Mouse (Mus musculus): ENCODE measurements at regions not wholly inside any gene's neighbourhood (a gene's known extent, or its start where the extent isn't known, plus 50 kb on each side); places are given as distances from the start of the nearest gene placed in this dataset.

GRCm38 (mm10) chr17:76205082-76205481 lies 653.3 kb upstream of the Fam98a start:
- Histone ChIP-seq H3K27ac (no peak overlapping the region), H3K4me3 (no peak overlapping the region)
- no peak for TF ChIP-seq CTCF (conservative IDR thresholded peaks at IDR 0.05)
- DNase-seq (ENCODE audit: low spot score in 2 of 2): no peak

- Histone ChIP-seq H3K4me3 (no peak overlapping the region), H3K27ac (no peak overlapping the region)
- no peak for TF ChIP-seq CTCF (conservative IDR thresholded peaks at IDR 0.05)
- no peak for DNase-seq (ENCODE audit: low spot score in 2 of 2)
Observed at GRCm38 (mm10) chr17:76184813-76185212, 633.1 kb upstream of the Fam98a start.

- no peak for TF ChIP-seq CTCF (conservative IDR thresholded peaks at IDR 0.05)
- Histone ChIP-seq H3K4me3 (no peak overlapping the region), H3K27ac (no peak overlapping the region)
- DNase-seq (ENCODE audit: low spot score in 2 of 2): no peak
Observed at GRCm38 (mm10) chr17:76136660-76137495, 585.1 kb upstream of the Fam98a start.

GRCm38 (mm10) chr17:76134030-76134429 lies 582.3 kb upstream of the Fam98a start:
- Histone ChIP-seq H3K4me3 (no peak overlapping the region), H3K27ac (no peak overlapping the region)
- no peak for TF ChIP-seq CTCF (conservative IDR thresholded peaks at IDR 0.05)
- DNase-seq (ENCODE audit: low spot score in 2 of 2): no peak

GRCm38 (mm10) chr17:76125260-76125659 lies 573.5 kb upstream of the Fam98a start:
- TF ChIP-seq CTCF (conservative IDR thresholded peaks at IDR 0.05): no peak
- peak in 1 of 2 experiments; percentile 11 for DNase-seq (ENCODE audit: low spot score in 2 of 2)
- Histone ChIP-seq H3K4me3 (no peak overlapping the region), H3K27ac (no peak overlapping the region)

- H3K27ac ChIP-seq: no peak overlapping the region
- peak in 1 of 2 experiments; percentile 10 for DNase-seq (ENCODE audit: low spot score in 2 of 2)
Observed at GRCm38 (mm10) chr17:76111315-76112195, 559.8 kb upstream of the Fam98a start.

GRCm38 (mm10) chr17:76110856-76111255 lies 559.1 kb upstream of the Fam98a start:
- DNase-seq (ENCODE audit: low spot score in 2 of 2): no peak
- Histone ChIP-seq H3K4me3 (no peak overlapping the region), H3K27ac (no peak overlapping the region)
- TF ChIP-seq CTCF (conservative IDR thresholded peaks at IDR 0.05): no peak

More at GRCm38 (mm10) chr17:76111315-76112195, 559.8 kb upstream of the Fam98a start:
- TF ChIP-seq CTCF (conservative IDR thresholded peaks at IDR 0.05): no peak
- H3K4me3 ChIP-seq: no peak overlapping the region

GRCm38 (mm10) chr17:76083536-76083935 lies 531.8 kb upstream of the Fam98a start:
- Histone ChIP-seq H3K27ac (no peak overlapping the region), H3K4me3 (no peak overlapping the region)
- no peak for DNase-seq (ENCODE audit: low spot score in 2 of 2)
- TF ChIP-seq CTCF (conservative IDR thresholded peaks at IDR 0.05): no peak

- no peak for DNase-seq (ENCODE audit: low spot score in 2 of 2)
- Histone ChIP-seq H3K4me3 (no peak overlapping the region), H3K27ac (no peak overlapping the region)
- no peak for TF ChIP-seq CTCF (conservative IDR thresholded peaks at IDR 0.05)
Observed at GRCm38 (mm10) chr17:76081780-76082179, 530.0 kb upstream of the Fam98a start.

- DNase-seq (ENCODE audit: low spot score in 2 of 2): no peak
- Histone ChIP-seq H3K27ac (no peak overlapping the region), H3K4me3 (no peak overlapping the region)
- no peak for TF ChIP-seq CTCF (conservative IDR thresholded peaks at IDR 0.05)
Observed at GRCm38 (mm10) chr17:76046438-76046837, 494.7 kb upstream of the Fam98a start.

GRCm38 (mm10) chr17:76032710-76033109 lies 481.0 kb upstream of the Fam98a start:
- DNase-seq (ENCODE audit: low spot score in 2 of 2): no peak
- Histone ChIP-seq H3K27ac (no peak overlapping the region), H3K4me3 (no peak overlapping the region)
- TF ChIP-seq CTCF (conservative IDR thresholded peaks at IDR 0.05): no peak

GRCm38 (mm10) chr17:76008011-76008410 lies 456.3 kb upstream of the Fam98a start:
- H3K27ac ChIP-seq: no peak overlapping the region
- H3K4me3 ChIP-seq: no peak overlapping the region
- DNase-seq (ENCODE audit: low spot score in 2 of 2): no peak
- TF ChIP-seq CTCF (conservative IDR thresholded peaks at IDR 0.05): no peak

- no peak overlapping the region for H3K4me3 ChIP-seq
- DNase-seq (ENCODE audit: low spot score in 2 of 2): no peak
- peak; percentile 71 for TF ChIP-seq CTCF (conservative IDR thresholded peaks at IDR 0.05)
- H3K27ac ChIP-seq: no peak overlapping the region
Observed at GRCm38 (mm10) chr17:76002836-76003235, 451.1 kb upstream of the Fam98a start.
